45 mouse cellular contexts compared by ENCODE assay signal in genomic region chr1:155727830-155728229, GRCm38 (mm10). TPM values are rescaled to one million over a fixed set of nuclear protein-coding genes. Genes with fewer than 3 reads are reported as not detected.
"Had no signal": no experiment of that assay in that cellular context is flagged by ENCODE, and none has a peak within 500 bp of the region (broad histone marks: within the 10 kb centered on the region; RNA-seq: fewer than 3 reads in every experiment).

No protein-coding gene starts in this region.

- H3K4me1 ChIP-seq: heart, embryonic 12.5 days; heart, embryonic 15.5 days; intestine, embryonic 15.5 days had no signal

- H3K27ac ChIP-seq: heart, embryonic 10.5 days; heart, embryonic 13.5 days; heart, embryonic 15.5 days; hindbrain, embryonic 10.5 days; hindbrain, embryonic 12.5 days; hindbrain, embryonic 13.5 days; hindbrain, embryonic 14.5 days; hindbrain, embryonic 15.5 days; hindbrain, postnatal 0 days; intestine, embryonic 15.5 days; kidney, embryonic 15.5 days; kidney, postnatal 0 days; layer of hippocampus, adult 2 months had no signal

- ATAC-seq: hindbrain, embryonic 16.5 days; hindbrain, postnatal 0 days; inflammation-experienced regulatory T-cells, adult 6 months; intestine, embryonic 15.5 days; intestine, embryonic 16.5 days; intestine, postnatal 0 days had no signal

- H3K4me2 ChIP-seq: heart, embryonic 11.5 days; heart, embryonic 12.5 days; heart, embryonic 13.5 days; heart, embryonic 15.5 days; hindbrain, embryonic 12.5 days; hindbrain, embryonic 13.5 days; hindbrain, embryonic 14.5 days; hindbrain, embryonic 15.5 days; intestine, embryonic 15.5 days; kidney, embryonic 15.5 days had no signal

- H3K36me3 ChIP-seq: heart, embryonic 10.5 days; heart, embryonic 12.5 days; heart, embryonic 13.5 days; heart, embryonic 15.5 days; hindbrain, embryonic 10.5 days; hindbrain, embryonic 12.5 days; hindbrain, embryonic 13.5 days; hindbrain, embryonic 15.5 days; intestine, embryonic 15.5 days; kidney, embryonic 15.5 days had no signal

- H3K9me3 ChIP-seq: heart, embryonic 13.5 days; heart, embryonic 15.5 days; hindbrain, embryonic 10.5 days; hindbrain, embryonic 12.5 days; hindbrain, embryonic 13.5 days; hindbrain, embryonic 15.5 days; intestine, embryonic 15.5 days; kidney, embryonic 15.5 days had no signal

- DNase-seq: heart, postnatal 10 days; heart, postnatal 14 days; heart, postnatal 36 days; heart, postnatal 4 days; kidney, adult 11 months; kidney, adult 18-20 months; kidney, adult 2 months; kidney, adult 8-10 months; kidney, adult 9 months; kidney, postnatal 10 days; kidney, postnatal 14 days; kidney, postnatal 25 days; kidney, postnatal 36 days; kidney, postnatal 4 days; layer of hippocampus, adult 9-11 months; layer of hippocampus, postnatal 36 days had no signal

- H3K4me3 ChIP-seq: heart, embryonic 10.5 days; heart, embryonic 12.5 days; heart, embryonic 13.5 days; heart, embryonic 15.5 days; hindbrain, embryonic 10.5 days; hindbrain, embryonic 12.5 days; hindbrain, embryonic 13.5 days; hindbrain, embryonic 15.5 days; intestine, embryonic 15.5 days; kidney, embryonic 15.5 days; layer of hippocampus, adult 2 months had no signal

- H3K9ac ChIP-seq: heart, embryonic 12.5 days; heart, embryonic 13.5 days; heart, embryonic 15.5 days; hindbrain, embryonic 12.5 days; hindbrain, embryonic 13.5 days; hindbrain, embryonic 14.5 days; hindbrain, embryonic 15.5 days; intestine, embryonic 15.5 days; kidney, embryonic 15.5 days had no signal

RNA-seq across cellular contexts. Expression of gene Lhx4, which starts 23.7 kb away (rescaled TPM):
- total RNA-seq: heart, postnatal 10 days; heart, postnatal 14 days; heart, postnatal 25 days; heart, postnatal 36 days; heart, postnatal 4 days; hematopoietic stem cell, adult 5-6 weeks; layer of hippocampus, adult 18-20 months; layer of hippocampus, adult 2 months; layer of hippocampus, postnatal 10 days; layer of hippocampus, postnatal 14 days; layer of hippocampus, postnatal 36 days; left cerebral cortex, adult 18-20 months had no signal
- polyA plus RNA-seq: heart, embryonic 10.5 days; heart, embryonic 11.5 days; heart, embryonic 12.5 days; heart, embryonic 13.5 days; heart, embryonic 15.5 days; heart, embryonic 16.5 days; heart, postnatal 0 days; inflammation-experienced regulatory T-cells, adult 6 months; intestine, embryonic 15.5 days; kidney, adult 2 months; kidney, embryonic 15.5 days; kidney, embryonic 16.5 days; kidney, postnatal 0 days; large intestine, adult 2 months had no signal
